Mouse (Mus musculus) retina, postnatal 1 day (tissue): ENCODE measurements around the gene Zbtb16.

Experiments
- DNase-seq: peaks from one replicate; pipeline ENCODE4 v3.0.0-alpha.2; 2012

Gene Zbtb16

DNA sequence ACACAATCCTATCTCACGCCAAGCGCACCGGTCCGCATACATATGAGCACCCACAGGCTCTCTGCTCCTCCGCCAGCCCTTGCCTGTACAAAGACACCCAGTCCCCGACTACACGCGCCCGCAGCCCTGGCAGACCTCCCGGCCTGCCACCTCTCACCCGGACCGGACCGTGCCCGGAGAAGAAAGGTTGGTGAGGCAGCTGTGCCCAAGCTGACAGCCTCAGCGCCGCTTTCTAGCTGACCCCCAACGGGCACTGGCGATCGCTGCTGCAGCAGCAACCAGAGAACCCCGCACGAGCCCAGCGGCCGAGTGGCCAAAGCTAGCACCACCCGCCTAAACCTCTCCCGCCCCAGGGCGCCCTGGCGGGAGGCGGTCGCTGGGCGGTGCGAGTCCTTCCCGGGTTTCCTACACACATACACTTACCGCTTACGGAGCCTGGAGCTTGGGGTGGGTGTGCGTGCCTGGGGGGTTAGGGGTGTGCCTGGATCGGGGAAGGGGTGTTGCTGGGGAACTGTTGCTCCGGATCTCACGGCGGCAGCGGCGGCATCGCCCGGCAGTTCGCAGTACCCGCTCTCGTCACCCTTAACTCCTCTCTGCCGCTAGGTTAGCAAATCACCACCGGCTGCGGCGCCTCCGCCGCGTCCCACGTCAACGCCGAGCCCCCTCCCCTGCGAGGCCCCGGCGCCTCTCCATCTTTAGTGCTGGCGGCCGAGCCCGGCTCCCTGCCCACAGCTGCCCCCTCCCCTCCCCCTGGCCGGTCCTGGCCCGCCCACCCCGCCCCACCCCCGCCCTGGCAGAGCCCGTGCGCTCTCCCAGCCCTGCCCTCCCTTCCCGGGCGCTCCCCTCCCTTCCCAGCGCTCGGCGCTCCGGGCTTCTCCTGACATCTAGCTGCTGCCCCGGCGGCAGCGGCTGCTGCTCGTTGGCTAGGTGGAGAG is at the start of gene Zbtb16:
Gene Zbtb16, minus strand, starts transcription at position 592 of the 935 bp plus-strand sequence.
- peak; percentile 95 for DNase-seq

DNA sequence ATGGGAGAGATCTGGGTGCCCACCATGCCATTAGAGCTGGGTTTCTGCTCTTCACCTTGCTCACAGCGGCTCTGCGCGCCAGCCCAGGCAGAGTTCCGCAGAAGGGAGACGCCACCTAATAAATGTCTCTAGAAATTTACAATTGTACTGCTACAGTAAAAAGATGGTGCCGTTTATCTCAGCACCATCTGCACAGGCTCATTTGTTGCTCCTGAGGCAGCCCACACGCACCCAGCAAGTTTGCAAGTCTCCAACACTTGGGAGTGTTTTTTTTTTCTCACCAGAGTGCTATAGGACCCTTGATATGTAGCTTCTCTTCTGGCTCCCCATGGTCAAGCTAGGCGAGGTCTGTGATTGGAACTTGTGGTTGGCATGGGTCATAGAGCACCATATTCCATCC is 36.9 kb upstream of the Zbtb16 start:
- DNase-seq = no peak

DNA sequence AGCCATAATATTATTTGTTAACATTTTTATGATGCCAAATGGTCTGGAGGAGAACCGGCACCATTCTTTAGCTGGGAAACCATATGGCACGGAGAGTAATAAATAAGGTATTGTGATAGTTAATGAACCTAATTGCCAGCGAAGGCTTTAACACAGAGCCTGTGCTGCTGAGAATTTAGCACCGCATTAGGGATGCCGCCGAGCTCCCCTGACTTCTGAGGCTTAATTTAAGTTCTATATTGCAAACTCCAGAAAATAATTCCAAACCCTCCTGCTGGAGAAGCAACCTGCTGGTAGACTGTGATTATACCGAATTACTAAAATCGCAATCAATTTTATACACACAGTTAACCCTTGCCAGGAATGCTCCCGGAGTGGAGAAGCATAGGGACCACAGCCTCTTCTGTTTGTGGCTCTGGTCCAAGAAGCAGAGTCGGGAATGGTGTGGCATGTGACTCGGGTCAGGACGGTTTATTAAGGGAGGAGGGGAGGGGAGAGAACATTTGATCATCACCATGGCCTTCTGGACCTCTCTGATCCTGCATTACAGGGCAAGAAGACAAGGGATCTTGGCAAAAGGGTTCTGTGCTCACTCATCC is 30.6 kb upstream of the Zbtb16 start:
- DNase-seq = peak; percentile 39

DNA sequence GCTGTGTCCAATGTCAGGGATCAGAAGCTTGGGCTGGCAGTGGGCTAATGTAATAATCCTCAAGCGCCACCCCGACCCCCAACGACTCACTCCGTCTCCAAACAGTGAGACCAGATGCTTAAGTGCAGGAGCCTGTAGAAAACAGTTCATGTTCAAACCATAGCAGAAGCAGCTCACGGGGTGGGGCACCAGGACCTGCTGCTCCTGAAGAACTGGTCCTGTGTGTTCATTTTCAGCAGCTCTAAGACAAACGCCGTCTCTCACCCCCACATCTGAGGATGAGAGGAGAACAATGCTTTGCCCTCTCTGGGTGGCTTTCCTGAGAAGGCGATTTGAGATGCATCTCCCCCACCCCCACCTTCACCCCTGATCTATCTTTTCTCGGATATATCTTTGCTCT is 29.2 kb upstream of the Zbtb16 start:
- no peak for DNase-seq

DNA sequence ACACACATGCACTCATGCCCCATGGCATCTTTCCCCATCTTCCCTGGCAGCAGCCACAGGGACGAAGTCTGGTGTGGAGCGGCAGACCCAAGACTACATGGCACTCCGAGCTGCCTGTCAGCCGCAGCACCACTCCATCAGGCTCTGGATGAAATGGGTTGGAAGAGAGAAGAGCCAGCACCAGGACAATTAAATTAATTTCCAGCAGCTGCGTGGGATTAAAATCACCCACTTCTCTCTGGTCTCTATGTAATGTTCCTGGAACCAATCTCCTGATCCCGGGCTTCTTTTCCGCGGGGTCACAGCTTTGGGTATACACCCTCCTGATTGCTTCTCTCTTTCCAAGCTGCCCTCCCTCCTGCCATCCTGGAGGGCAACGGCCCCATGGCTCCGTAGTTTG is 25.5 kb upstream of the Zbtb16 start:
- DNase-seq = no peak

DNA sequence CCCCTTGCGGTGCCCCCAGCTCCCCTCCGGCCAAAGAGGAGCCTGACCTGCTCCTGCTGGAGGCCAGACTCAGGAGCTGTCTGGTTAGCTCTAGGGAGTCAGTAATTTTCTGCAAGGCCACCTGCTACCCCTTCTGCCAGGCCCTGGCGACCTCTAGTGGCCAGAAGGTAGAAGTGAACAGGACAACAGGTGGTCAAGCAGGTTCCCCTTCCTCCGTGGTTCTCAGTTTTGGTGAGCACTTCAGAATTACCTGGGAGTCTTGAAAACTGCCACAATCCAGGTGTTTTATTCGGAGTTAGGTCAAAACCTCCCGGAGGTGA is 24.5 kb upstream of the Zbtb16 start:
- peak; percentile 88 for DNase-seq

DNA sequence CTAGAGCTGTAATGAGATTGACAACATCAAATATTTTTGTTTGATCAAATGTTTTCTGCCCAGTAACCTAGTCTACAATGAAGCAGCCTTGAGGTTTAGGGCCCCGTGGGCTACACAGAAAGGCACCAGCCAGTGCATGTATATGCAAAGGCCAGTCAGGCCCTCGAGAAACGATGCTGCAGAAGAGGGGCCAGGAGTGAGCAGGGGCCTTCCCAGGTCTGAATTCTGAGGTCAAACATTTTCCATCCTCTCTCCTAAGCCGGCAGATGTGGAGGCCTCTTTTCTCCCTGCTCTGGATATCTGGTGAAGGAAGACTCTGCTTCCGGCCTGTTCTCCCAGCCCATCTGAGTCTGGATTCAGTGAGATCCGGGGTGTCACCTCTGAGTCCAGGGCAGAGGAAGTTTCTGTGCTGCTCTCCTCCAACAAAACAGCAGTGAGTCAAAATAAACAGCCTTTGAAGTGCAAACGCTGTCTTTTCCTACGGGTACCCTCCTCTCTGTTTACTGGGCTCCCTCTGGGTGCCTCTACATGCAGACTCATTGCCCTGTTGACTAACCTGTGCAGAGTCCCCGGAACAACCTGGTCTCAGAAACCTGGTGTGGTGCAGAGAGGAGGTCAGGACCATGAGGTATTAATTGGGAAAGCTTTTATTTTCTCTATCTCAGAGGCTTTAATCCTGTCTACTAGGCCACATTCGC is 24.0 kb upstream of the Zbtb16 start:
- no peak for DNase-seq

DNA sequence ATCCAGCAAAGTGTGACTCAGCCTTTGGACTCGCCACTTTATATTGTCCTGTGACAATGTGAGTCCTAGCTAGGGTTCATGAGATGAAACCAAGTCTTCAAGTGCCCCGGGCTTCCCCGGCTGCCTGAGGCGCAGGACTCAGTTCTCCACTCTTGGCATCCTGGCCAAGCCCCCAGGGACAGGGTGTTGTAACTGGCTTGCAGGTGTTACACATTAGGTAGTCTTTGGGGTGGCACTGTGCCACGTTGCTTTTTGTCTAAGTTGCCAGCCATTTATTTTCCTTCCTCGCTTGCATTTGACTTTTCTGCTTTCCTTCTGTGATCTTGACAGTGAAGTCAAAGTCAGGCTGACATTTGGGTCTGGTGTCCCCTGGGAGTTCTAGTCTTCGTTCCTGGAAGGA is 21.9 kb upstream of the Zbtb16 start:
- DNase-seq = no peak

DNA sequence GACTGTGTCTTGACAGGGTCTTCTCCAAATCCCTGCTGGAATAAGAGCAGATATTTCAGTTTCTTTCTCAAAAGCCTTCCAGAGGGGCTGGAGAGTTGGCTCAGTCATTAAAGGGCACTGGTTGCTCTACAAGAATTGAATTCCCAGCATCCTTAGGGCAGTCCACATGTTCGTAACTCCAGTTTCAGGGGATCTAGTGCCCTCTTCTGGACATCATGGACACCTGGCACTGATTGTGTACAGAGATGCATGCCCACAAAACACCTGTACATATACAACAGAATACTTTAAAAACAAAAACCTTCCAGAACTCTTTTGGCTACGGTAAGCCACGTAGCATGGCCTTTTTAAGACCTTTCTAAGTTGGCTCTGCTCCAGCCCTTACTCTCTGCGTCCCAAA is 20.2 kb upstream of the Zbtb16 start:
- DNase-seq = peak; percentile 25

DNA sequence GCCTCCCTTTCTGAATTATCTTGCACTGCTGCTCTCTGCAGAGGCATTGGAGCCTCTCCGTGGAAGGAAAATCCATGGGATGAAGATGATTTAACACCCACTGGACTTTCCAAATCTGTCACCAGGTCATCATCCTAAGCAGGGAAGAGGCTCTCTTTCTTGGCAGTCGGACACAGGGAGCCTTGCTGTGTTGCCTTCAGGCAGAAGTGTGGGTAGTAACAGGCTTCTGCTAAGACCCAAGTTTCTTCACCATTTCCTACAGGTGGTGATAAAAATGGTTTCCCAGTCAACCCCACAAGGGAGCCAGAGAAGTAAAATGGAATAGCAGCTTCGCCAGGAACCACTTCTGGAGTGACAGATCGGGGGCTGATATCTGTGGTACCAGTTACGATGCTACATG is 13.5 kb upstream of the Zbtb16 start:
- no peak for DNase-seq

DNA sequence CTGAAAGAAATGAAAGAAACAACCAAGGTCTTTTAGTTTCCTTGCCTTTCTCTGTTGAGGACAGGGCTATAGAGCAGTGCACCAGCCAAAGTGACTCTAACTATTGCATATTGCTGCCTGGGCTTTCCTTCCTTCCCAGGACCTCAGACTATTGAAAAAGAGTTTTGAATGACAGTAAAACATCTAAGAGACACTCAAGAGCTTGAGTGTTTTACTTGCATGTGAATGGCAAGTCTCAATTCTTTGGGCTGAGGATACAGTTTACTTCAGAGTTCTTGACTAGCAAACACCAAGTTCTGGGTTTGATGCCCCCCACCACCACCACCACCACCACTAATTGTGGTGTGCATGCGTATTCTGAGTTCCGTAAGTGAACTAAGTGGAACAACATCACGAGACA is 3.5 kb upstream of the Zbtb16 start:
- no peak for DNase-seq

DNA sequence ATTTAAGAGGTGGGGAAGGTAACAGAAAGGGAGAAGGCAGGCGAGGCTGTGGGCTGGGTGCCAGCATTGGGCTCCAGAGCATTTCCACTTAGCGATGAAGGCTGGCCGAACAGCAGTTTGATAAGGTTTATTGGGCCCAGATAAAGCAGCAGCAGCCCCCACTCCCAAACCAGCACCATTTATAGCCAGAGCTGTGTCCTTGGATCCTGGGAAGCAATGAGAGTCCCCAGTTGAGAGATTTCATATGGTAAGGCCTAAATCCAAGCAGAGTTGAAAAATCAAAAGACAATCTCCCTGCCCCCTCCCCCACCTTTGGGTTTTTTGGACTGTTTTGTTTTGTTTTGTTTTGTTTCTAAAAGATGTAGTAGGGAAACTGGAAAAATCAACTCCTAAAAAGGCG is 2.3 kb upstream of the Zbtb16 start:
- no peak for DNase-seq

DNA sequence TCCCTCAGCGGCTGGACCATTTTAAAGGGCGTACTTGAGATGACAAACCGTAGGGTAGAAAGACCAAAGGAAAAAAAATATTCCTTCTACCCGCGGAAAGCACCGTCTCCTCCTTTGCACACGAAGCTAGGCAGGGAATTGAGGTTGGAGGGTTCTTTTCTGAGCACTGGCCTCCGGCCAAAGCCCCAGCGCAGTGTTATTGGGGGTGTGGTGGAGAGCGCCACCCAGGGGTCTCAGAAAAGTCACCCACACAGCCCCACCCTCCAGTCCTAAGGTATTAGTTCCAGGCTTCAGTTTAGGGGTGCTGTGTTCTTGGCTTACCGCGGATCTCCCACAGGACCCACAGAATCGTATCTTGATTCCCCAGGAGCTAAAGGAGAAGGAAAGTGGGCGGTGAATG is 1.2 kb upstream of the Zbtb16 start:
- peak; percentile 65 for DNase-seq

DNA sequence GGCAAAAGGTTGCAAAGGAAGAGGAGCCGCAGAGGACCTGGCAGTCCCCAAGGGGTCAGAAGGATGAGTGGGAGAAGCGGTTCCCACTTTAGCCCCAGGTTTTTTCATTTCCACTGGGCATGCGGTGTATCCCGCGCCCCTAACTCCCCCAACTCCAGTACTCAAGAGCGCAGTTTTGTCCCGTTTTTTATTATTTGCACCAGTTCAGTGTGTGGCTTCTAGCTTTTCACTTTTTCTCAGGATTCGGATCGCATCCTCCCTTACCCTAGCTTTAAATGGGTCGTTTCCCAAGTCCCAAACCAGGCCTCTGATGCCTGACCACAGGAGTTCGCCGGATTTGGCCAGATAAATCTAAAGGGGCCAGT is 526 bp upstream of the Zbtb16 start:
- no peak for DNase-seq

DNA sequence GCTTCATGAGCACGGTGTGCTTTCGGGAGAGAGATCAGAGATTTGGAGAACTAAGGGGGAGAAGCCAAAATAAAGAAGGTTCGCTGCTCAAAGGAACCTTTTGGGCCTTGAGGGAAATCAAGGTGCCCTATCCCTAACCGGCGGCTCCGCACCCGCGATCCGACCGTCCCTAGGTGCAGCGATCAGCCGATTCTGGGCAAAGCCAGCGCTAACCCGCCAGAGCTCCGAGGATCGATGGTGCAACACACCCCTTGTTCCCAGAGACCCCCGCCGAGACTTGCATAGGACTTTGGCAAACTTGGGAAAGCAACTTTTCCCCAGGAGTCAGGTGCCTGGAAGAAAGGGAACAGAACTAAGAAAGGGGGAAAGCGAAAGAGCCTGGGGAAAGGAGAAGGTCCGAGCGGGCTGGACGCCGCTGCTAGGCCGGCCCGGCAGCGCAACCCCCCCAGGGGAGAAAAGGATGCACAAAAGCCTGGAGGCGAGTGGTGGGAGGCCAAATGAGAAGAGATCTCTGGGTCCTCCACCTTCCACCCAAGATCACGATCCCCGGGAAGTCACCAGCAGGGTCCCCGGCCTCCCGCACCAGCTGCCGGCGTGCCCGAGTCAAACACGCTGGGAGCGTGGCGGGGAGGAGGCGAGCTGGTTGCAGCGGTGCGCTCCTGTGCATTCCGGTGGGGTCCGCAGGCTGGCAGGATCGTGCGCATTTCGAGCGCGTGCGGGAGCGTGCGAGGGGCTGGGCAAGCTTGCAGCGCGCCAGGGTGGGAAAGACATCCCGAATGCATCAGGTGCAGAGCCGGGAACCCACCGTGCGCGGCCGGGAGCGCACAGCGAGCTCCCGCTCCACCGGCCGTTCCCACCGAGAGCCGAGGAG is 1.2 kb downstream of the Zbtb16 start:
- DNase-seq = peak; percentile 64

DNA sequence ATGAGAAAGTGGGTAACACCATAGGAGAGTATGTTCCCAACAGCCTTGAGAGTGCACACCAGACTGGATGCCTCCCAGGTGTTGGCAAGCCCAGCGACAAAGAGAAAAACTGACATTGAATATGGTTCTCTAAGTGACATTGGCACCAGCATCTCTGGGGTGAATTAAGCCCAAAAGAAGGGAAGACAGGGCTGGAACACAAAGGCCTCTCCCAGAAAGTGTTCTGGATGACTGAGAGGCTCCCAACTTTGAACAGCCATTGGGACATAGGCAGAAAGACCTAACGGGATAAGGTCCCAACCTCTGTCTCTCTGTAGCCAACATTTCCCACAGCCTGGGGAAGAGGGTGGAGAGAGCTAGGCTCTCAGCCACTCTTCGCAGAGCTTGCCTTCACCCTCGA is 2.0 kb downstream of the Zbtb16 start:
- no peak for DNase-seq

DNA sequence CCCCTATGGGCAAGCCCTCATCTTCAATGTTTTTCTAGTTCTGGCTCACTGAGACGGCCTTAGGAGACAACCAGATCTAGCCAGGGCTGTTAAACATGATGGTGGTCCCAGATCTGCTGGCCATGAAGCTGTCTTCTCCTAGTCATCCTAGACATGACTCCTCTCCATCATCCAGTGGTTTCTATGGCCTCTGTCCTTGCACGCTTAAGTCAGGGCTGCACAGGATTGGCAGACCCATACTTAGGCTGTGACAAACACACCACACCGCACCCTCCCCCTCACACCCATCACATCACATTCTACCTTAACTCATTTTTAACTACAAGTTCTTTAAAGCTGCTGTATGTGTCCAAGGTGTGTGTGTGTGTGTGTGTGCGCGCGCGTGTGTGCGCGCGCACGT is 2.5 kb downstream of the Zbtb16 start:
- DNase-seq = no peak

DNA sequence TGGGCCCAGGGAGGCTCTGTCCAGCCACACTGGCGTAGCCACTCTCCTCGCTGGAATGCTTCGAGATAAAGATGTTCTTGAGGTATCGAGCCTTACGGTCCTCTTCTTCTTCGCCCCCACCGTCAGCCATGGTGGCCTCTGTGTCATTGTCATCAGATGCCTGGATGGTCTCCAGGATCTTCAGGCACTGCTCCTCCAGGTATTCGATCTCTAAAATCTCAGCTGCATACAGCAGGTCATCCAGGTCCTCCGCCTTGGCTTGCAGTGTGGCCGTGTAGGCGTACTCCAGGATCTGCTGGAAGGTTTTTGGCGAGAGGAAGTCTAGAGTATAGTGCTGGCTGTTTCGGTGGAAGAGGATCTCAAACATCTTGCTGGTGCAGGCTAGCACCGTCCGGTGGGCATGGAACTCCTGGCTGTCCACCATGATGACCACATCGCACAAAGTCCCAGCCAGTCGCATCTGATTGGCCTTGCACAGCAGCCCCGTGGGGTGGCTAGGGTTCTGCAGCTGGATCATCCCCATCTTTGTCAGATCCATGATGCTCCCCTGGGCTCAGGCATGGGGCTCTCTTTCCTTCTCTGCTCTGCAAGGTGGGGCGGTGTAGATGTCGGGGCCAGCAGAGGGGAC is 3.4 kb downstream of the Zbtb16 start:
- DNase-seq = no peak

DNA sequence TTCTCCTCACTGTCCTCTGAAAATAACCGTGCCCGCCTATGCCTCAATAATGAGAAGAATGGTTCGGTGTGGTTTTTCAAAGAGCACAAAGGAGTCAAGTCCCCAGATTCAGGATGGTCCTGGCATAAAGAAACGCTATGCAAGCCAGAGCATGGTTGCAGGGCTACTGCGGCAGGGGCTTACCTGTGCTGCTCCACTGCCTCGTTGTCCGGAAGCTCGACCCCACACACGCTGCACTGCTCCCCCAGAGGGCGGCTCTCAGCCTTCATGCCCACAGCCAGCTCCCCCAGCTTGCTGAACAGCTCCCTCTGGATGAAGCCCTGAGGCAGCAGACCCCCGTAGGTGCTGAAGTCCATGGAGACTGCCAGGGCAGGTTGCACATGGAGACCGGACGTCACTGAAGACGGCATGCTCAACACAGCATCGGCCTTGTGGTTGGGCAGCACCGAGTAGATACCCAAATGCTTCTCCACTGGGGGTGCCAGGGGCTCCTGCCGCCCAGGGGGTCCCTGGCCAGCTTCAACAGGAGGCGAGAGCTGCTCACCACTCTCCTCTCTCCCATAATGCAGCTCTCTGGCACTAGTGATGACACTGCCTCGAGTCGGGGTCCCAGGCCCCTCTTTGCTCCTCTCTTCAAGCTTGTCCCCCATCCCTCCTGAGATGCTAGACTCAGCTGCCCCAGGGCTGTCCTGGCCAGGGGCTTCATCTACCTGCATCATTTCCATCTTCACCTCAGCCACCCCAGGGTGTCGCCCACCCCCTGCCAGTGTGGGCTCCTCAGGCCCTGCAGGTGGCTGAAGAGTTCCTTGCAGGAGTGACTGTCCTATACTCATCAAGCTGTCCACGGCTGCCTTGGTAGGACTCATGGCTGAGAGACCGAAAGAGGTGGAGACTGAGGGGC is 4.2 kb downstream of the Zbtb16 start:
- DNase-seq = no peak

DNA sequence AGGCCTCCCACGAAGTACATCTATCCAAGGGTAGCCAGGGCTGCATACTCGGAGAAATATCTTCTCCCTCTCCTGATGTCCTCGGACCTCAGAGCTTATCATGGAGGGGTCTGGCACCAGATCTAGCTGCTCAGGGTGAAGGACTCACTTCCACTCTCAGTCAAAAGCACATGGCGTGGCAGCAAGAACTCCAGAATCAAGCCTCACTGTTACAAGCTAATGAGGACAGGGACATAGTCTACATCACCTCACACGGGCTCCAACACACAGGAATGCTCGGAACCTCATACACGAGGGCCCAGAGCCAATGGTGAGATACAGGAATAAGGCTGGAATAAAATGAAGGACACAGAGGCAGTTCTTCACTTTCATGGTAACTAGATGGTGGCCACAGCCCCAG is 7.2 kb downstream of the Zbtb16 start:
- DNase-seq = no peak

DNA sequence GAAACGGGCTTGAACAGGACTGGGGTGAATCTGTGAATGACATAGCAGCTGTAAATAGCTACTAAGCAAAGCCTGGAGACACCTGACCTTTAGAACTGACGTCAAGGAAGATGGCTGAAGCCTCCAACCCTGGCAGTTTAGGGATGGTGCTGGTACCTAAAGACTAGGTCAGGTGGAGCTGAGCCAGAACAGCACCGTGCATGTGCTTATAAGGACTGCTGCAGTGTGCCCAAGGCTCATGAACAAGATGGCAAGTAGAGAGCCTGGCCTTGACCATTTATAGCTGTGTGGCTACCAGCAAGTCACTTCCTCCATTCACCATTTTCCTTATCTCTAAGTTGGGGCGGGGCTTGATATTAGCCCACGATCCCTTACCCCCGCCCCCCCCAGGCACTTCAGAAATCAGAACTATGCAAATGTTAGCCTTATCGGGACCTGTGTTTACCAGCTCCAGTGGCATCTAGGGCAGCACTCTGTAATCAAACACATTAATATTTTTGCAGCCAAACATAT is 9.6 kb downstream of the Zbtb16 start:
- DNase-seq = no peak
